Mouse (Mus musculus) C2C12 (cell line): ENCODE measurements at regions not wholly inside any gene's neighbourhood (a gene's known extent, or its start where the extent isn't known, plus 50 kb on each side); places are given as distances from the start of the nearest gene placed in this dataset.

Source experiments
- CEBPB ChIP-seq: IDR thresholded peaks from one replicate; pipeline ENCODE4 v1.6.1; 2011; ENCODE audit warnings: low read depth, mild to moderate bottlenecking, control low read depth, moderate library complexity
- CTCF ChIP-seq: IDR thresholded peaks from one replicate; pipeline ENCODE4 v1.5.1; 2011; ENCODE audit not compliant: control insufficient read depth, insufficient read depth, insufficient read length
- MAX ChIP-seq: IDR thresholded peaks from one replicate; pipeline ENCODE4 v1.6.1; 2011; ENCODE audit warnings: mild to moderate bottlenecking, control low read depth

GRCm38 (mm10) chr12:71533701-71534100 is 224.0 kb downstream of the Dact1 start:
- no peak for TF ChIP-seq MAX
- TF ChIP-seq CTCF = no peak
- TF ChIP-seq CEBPB = no peak
